Mouse (Mus musculus) urinary bladder, postnatal 14 days (tissue): Measurements from ENCODE around the gene Mmp7.

Source experiments
- DNase-seq: peaks from one replicate; pipeline ENCODE4 v3.0.0; 2021; ENCODE audit warnings: low spot score

The Mmp7 gene

GRCm38 (mm10) chr9:7691790-7692189, at the start of gene Mmp7:
Gene Mmp7 (plus strand): TSS chr9:7692090.
- DNase-seq, result no peak

- DNase-seq, result no peak
These were observed 44.0 kb upstream of the Mmp7 start for GRCm38 (mm10) chr9:7647901-7648300.

- no peak for DNase-seq
These were observed 41.3 kb upstream of the Mmp7 start for GRCm38 (mm10) chr9:7650397-7651180.

- DNase-seq, result no peak
These were observed 39.4 kb upstream of the Mmp7 start for GRCm38 (mm10) chr9:7652351-7653085.

- DNase-seq, result no peak
These were observed 33.9 kb upstream of the Mmp7 start for GRCm38 (mm10) chr9:7657946-7658345.

- DNase-seq, result no peak
These were observed 32.3 kb upstream of the Mmp7 start for GRCm38 (mm10) chr9:7659469-7660020.

GRCm38 (mm10) chr9:7661371-7661770, 30.5 kb upstream of the Mmp7 start:
- DNase-seq, result no peak

GRCm38 (mm10) chr9:7669674-7670073, 22.2 kb upstream of the Mmp7 start:
- no peak for DNase-seq

GRCm38 (mm10) chr9:7672985-7673384, 18.9 kb upstream of the Mmp7 start:
- DNase-seq, result no peak

- no peak for DNase-seq
These were observed 13.6 kb upstream of the Mmp7 start for GRCm38 (mm10) chr9:7678154-7678837.

GRCm38 (mm10) chr9:7682081-7682618, 9.7 kb upstream of the Mmp7 start:
- DNase-seq, result peak; percentile 6

GRCm38 (mm10) chr9:7686024-7686423, 5.9 kb upstream of the Mmp7 start:
- DNase-seq, result no peak

GRCm38 (mm10) chr9:7689799-7690198, 2.1 kb upstream of the Mmp7 start:
- no peak for DNase-seq

- DNase-seq, result no peak
These were observed 2.1 kb downstream of the Mmp7 start for GRCm38 (mm10) chr9:7693961-7694360.

- DNase-seq, result no peak
These were observed 3.8 kb downstream of the Mmp7 start for GRCm38 (mm10) chr9:7695646-7696045.

GRCm38 (mm10) chr9:7708698-7709097, 16.8 kb downstream of the Mmp7 start:
- no peak for DNase-seq

GRCm38 (mm10) chr9:7711196-7711595, 19.3 kb downstream of the Mmp7 start:
- DNase-seq, result no peak

GRCm38 (mm10) chr9:7714062-7714907, 22.4 kb downstream of the Mmp7 start:
- peak; percentile 19 for DNase-seq

- DNase-seq, result no peak
These were observed 23.0 kb downstream of the Mmp7 start for GRCm38 (mm10) chr9:7714908-7715175.

GRCm38 (mm10) chr9:7721543-7721942, 29.7 kb downstream of the Mmp7 start:
- DNase-seq, result no peak

- no peak for DNase-seq
These were observed 37.1 kb downstream of the Mmp7 start for GRCm38 (mm10) chr9:7728997-7729396.

- no peak for DNase-seq
These were observed 50.8 kb downstream of the Mmp7 start for GRCm38 (mm10) chr9:7742696-7743095.
